Mouse (Mus musculus) ZHBTc4 (cell line): ENCODE results near the gene Paqr9.

Source experiments
- DNase-seq: peaks from one replicate; pipeline ENCODE4 v3.0.0-alpha.2; 2011; ENCODE audit warnings: low read depth, low spot score

Gene Paqr9

GRCm38 (mm10) chr9:95577502-95577901 lies 18.0 kb downstream of the Paqr9 start:
- DNase-seq = no peak

GRCm38 (mm10) chr9:95578366-95578895 lies 19.0 kb downstream of the Paqr9 start:
- DNase-seq = no peak

- DNase-seq = no peak
Measured at GRCm38 (mm10) chr9:95581021-95581757, 21.7 kb downstream of the Paqr9 start.

- DNase-seq = peak; percentile 17
Measured at GRCm38 (mm10) chr9:95581758-95582515, 22.5 kb downstream of the Paqr9 start.

- no peak for DNase-seq
Measured at GRCm38 (mm10) chr9:95582555-95582954, 23.1 kb downstream of the Paqr9 start.

- no peak for DNase-seq
Measured at GRCm38 (mm10) chr9:95586046-95586445, 26.6 kb downstream of the Paqr9 start.

GRCm38 (mm10) chr9:95588070-95588469 lies 28.6 kb downstream of the Paqr9 start:
- DNase-seq = peak; percentile 81

- no peak for DNase-seq
Measured at GRCm38 (mm10) chr9:95594291-95594690, 34.8 kb downstream of the Paqr9 start.

- DNase-seq = no peak
Measured at GRCm38 (mm10) chr9:95597466-95598178, 38.2 kb downstream of the Paqr9 start.

GRCm38 (mm10) chr9:95598179-95598721 lies 38.8 kb downstream of the Paqr9 start:
- DNase-seq = peak; percentile 27

- peak; percentile 62 for DNase-seq
Measured at GRCm38 (mm10) chr9:95599399-95599798, 39.9 kb downstream of the Paqr9 start.

GRCm38 (mm10) chr9:95602849-95603248 lies 43.4 kb downstream of the Paqr9 start:
- DNase-seq = no peak

GRCm38 (mm10) chr9:95603316-95603715 lies 43.9 kb downstream of the Paqr9 start:
- no peak for DNase-seq

- DNase-seq = peak; percentile 13
Measured at GRCm38 (mm10) chr9:95607196-95607595, 47.7 kb downstream of the Paqr9 start.

GRCm38 (mm10) chr9:95612246-95612768 lies 52.9 kb downstream of the Paqr9 start:
- DNase-seq = peak; percentile 68

- peak; percentile 67 for DNase-seq
Measured at GRCm38 (mm10) chr9:95613426-95614127, 54.1 kb downstream of the Paqr9 start.

GRCm38 (mm10) chr9:95614861-95615615 lies 55.6 kb downstream of the Paqr9 start:
- no peak for DNase-seq

- DNase-seq = peak; percentile 20
Measured at GRCm38 (mm10) chr9:95615961-95616360, 56.5 kb downstream of the Paqr9 start.
